Mouse (Mus musculus): ENCODE results near the gene Rasd2. TPM values are rescaled to one million over a fixed set of nuclear protein-coding genes. Genes with fewer than 3 reads are reported as not detected.
A peak's percentile ranks its signal among the peaks of the same experiment; 100 is the strongest.

Gene Rasd2
- polyA plus RNA-seq, 1 experiment from 2014 or later = 0.29 TPM

DNA sequence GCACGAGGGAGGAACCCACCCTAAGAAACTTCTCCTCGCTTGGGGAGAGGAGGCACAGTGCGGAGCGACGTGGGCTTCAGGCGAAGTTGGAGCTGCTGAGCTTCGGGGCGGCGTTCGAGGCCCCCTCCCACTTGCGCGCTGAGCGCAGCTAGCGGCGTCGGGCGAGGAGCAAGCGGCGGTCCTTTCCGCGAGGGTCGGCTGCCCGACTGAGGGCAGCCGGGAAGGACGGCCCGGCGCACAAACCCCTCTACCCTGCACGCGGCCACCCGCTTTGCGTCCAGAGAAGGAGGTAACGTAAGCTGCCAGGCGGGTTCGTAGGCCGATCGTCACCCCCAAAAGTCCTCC, 465 bp upstream of the Rasd2 start:
- Histone ChIP-seq H3K27ac (replicated peaks; ENCODE audit: low read depth, low read length) (no peak overlapping the region), H3K4me3 (ENCODE audit: low read depth, low read length) (peak overlapping the region; percentile 49), H3K4me1 (ENCODE audit: control insufficient read depth, insufficient read depth, low read length) (no peaks in the 10 kb centered on the region; the same call in 1 of the 2 replicates), H3K36me3 (ENCODE audit: control insufficient read depth, insufficient read depth, low read length) (no peaks in the 10 kb centered on the region), H3K4me2 (ENCODE audit: low read depth, low read length) (peak overlapping the region; percentile 98), H3K9me3 (ENCODE audit: control insufficient read depth, low read length) (no peaks in the 10 kb centered on the region), H3K27me3 (replicated peaks; ENCODE audit: control insufficient read depth, insufficient read depth, low read length) (peaks cover 50% of the 10 kb centered on the region), H3K9ac (ENCODE audit: low read depth, low read length) (peak overlapping the region; percentile 61)
- under 1% methylated on average over 30 of the region's 36 CpGs for WGBS
- ATAC-seq (ENCODE audit: low read depth) (peak; percentile 23), DNase-seq (ENCODE audit: low spot score) (no peak)

DNA sequence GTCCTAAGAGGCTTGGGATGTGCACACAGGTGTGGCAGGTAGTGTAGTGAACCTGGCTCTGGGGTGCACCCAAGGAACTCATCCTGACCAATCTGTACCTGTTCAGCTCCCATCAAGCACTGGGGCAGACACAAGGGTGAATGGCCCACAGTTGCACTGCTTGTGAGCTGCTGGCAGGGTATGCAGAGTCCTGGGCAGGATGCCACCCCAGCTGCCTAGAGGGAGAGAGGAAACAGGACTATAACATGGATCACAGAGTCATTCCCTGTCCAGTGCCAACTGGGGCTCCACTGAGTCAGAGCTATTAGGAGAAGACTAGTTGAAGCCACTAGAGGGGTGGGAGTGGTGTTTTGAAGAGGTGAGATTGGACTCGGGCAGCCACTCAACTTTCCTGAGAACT, 1.3 kb downstream of the Rasd2 start:
- WGBS = 100% methylated on average over 1 of the region's 1 CpGs
- peaks cover 50% of the 10 kb centered on the region for H3K27me3 ChIP-seq (replicated peaks; ENCODE audit: control insufficient read depth, insufficient read depth, low read length)
- no peak overlapping the region for H3K27ac ChIP-seq (replicated peaks; ENCODE audit: low read depth, low read length)
- H3K4me2 ChIP-seq (ENCODE audit: low read depth, low read length) = no peak overlapping the region
- no peaks in the 10 kb centered on the region for H3K36me3 ChIP-seq (ENCODE audit: control insufficient read depth, insufficient read depth, low read length)
- no peak overlapping the region for H3K4me3 ChIP-seq (ENCODE audit: low read depth, low read length)
- H3K9me3 ChIP-seq (ENCODE audit: control insufficient read depth, low read length) = no peaks in the 10 kb centered on the region
- ATAC-seq (ENCODE audit: low read depth) = no peak
- DNase-seq (ENCODE audit: low spot score) = no peak
- no peaks in the 10 kb centered on the region; the same call in 1 of the 2 replicates for H3K4me1 ChIP-seq (ENCODE audit: control insufficient read depth, insufficient read depth, low read length)
- no peak overlapping the region for H3K9ac ChIP-seq (ENCODE audit: low read depth, low read length)

DNA sequence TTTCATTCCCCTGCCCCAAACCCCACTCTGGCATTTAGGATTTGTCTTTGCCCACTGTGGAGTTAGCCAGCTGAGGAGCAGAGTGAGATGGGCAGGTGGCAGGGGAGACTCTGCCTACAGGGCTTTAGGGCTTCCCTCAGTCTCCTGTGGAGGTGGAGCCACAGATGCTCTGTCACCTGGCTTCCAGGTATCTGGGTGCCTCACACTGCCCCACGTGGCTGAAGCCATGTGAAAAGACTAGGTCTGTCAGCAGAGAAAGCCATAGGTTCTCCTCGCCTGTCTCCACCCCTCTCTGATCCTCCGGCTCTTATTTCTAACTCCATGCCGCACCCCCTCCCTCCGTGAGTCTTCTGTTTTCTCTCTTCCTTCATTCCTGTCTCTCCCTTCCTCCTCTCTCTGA, 2.2 kb downstream of the Rasd2 start:
- Histone ChIP-seq H3K9ac (ENCODE audit: low read depth, low read length) (no peak overlapping the region), H3K9me3 (ENCODE audit: control insufficient read depth, low read length) (no peaks in the 10 kb centered on the region), H3K27ac (replicated peaks; ENCODE audit: low read depth, low read length) (no peak overlapping the region), H3K4me2 (ENCODE audit: low read depth, low read length) (no peak overlapping the region), H3K4me3 (ENCODE audit: low read depth, low read length) (no peak overlapping the region), H3K36me3 (ENCODE audit: control insufficient read depth, insufficient read depth, low read length) (no peaks in the 10 kb centered on the region), H3K27me3 (replicated peaks; ENCODE audit: control insufficient read depth, insufficient read depth, low read length) (peaks cover 50% of the 10 kb centered on the region), H3K4me1 (ENCODE audit: control insufficient read depth, insufficient read depth, low read length) (no peaks in the 10 kb centered on the region; the same call in 1 of the 2 replicates)
- DNase-seq (ENCODE audit: low spot score) (peak; percentile 66), ATAC-seq (ENCODE audit: low read depth) (peak; percentile 13; the same call in 1 of the 2 replicates)
- WGBS = 20% methylated on average over 4 of the region's 5 CpGs

DNA sequence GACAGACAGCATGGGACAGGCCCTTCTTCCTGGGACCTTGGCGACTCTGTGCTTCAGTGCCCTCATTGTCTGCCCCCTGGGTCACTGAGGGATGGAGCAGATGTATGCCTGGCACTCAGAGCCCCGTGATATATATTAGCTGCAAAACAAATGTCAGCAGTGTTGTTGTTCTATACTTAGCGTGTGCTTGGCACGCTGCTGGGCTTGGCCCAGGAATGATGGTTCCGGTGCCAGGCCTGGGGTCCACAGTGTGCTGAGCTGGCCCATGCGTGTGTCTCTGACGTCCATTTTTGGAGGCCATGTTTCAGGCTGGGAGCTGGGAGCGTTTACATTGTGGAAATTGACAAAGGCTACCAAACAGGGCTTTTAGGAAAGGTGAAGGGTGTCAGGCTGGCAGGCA, 3.1 kb downstream of the Rasd2 start:
- no peak overlapping the region for H3K4me3 ChIP-seq (ENCODE audit: low read depth, low read length)
- H3K4me1 ChIP-seq (ENCODE audit: control insufficient read depth, insufficient read depth, low read length) = no peaks in the 10 kb centered on the region; the same call in 1 of the 2 replicates
- peaks cover 44% of the 10 kb centered on the region for H3K27me3 ChIP-seq (replicated peaks; ENCODE audit: control insufficient read depth, insufficient read depth, low read length)
- H3K9me3 ChIP-seq (ENCODE audit: control insufficient read depth, low read length) = no peaks in the 10 kb centered on the region
- ATAC-seq (ENCODE audit: low read depth) (no peak), DNase-seq (ENCODE audit: low spot score) (no peak)
- H3K4me2 ChIP-seq (ENCODE audit: low read depth, low read length) = no peak overlapping the region
- no peak overlapping the region for H3K27ac ChIP-seq (replicated peaks; ENCODE audit: low read depth, low read length)
- no peaks in the 10 kb centered on the region for H3K36me3 ChIP-seq (ENCODE audit: control insufficient read depth, insufficient read depth, low read length)
- 84% methylated on average over 8 of the region's 8 CpGs for WGBS
- H3K9ac ChIP-seq (ENCODE audit: low read depth, low read length) = no peak overlapping the region

DNA sequence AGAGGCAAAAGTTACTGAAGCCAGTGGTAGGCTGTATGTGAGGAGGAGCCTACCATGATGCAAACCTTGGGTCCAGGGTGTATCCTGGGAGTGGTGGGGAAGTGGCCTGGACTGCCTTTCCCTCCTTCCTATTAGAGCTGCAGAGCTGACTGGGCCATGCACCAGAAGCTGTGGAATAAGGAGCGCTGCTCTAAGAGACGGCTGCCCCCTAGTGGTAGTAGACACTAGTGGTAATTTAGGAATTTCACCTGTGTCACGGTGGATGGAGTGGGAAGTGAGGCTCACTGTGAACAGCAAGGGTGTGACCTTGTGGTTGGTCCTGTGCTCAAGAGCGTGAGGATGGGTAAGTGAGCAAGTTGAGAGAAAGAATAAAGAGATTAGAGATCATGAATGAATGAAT, 4.2 kb downstream of the Rasd2 start:
- no peak overlapping the region for H3K27ac ChIP-seq (replicated peaks; ENCODE audit: low read depth, low read length)
- H3K9ac ChIP-seq (ENCODE audit: low read depth, low read length) = no peak overlapping the region
- H3K9me3 ChIP-seq (ENCODE audit: control insufficient read depth, low read length) = no peaks in the 10 kb centered on the region
- no peak overlapping the region for H3K4me2 ChIP-seq (ENCODE audit: low read depth, low read length)
- peaks cover 33% of the 10 kb centered on the region for H3K27me3 ChIP-seq (replicated peaks; ENCODE audit: control insufficient read depth, insufficient read depth, low read length)
- H3K4me1 ChIP-seq (ENCODE audit: control insufficient read depth, insufficient read depth, low read length) = no peaks in the 10 kb centered on the region; the same call in 1 of the 2 replicates
- no peaks in the 10 kb centered on the region for H3K36me3 ChIP-seq (ENCODE audit: control insufficient read depth, insufficient read depth, low read length)
- DNase-seq (ENCODE audit: low spot score) (peak; percentile 80), ATAC-seq (ENCODE audit: low read depth) (0 out of 2 replicates have a peak, but pooled peaks have one; percentile 30)
- 12% methylated on average over 4 of the region's 4 CpGs for WGBS
- no peak overlapping the region for H3K4me3 ChIP-seq (ENCODE audit: low read depth, low read length)

DNA sequence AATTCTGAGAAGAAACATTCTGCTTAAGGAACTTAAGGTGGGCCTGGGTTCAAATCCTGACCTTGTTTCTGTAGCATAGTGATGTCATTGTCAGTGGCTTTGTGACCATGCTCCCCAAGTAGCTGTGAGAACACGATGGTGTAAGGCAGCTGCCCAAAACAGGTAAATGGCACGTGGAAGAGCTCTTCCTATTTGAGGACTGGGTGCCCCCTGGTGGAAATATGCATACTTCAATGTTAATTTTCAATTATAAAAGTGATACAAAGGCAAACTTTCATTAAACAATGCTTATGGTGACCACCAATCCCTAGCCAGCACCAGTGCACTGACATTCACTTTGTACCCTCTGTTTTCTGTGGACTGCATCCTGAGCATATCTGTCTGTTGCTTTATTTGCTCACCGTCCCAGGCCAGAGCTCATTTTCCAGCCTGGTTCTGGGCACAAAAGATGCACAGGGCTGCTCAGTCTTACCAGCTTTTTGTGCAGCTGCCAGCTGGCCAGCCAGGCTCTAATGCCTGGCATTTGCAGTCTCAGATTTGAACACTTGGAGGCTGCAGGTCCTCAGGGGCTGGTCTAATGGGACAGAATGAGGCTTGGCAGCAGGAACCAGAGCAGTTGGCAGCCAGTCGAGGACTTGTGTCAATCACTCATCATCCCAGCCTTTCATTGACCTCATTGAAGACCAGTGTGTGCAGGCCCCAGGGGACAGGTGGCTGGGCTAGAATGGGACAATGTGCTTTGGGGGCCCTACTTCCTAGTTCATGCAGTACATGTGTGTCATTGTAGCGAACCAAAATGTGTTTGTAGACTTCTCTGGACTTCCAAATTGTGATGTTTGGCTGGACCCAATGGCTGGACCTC, 6.4 kb downstream of the Rasd2 start:
- Histone ChIP-seq H3K9ac (ENCODE audit: low read depth, low read length) (no peak overlapping the region), H3K4me2 (ENCODE audit: low read depth, low read length) (no peak overlapping the region), H3K27ac (replicated peaks; ENCODE audit: low read depth, low read length) (no peak overlapping the region), H3K27me3 (replicated peaks; ENCODE audit: control insufficient read depth, insufficient read depth, low read length) (peaks cover 12% of the 10 kb centered on the region), H3K9me3 (ENCODE audit: control insufficient read depth, low read length) (no peaks in the 10 kb centered on the region), H3K4me1 (ENCODE audit: control insufficient read depth, insufficient read depth, low read length) (no peaks in the 10 kb centered on the region), H3K4me3 (ENCODE audit: low read depth, low read length) (no peak overlapping the region), H3K36me3 (ENCODE audit: control insufficient read depth, insufficient read depth, low read length) (no peaks in the 10 kb centered on the region)
- ATAC-seq (ENCODE audit: low read depth) = no peak
- peak; percentile 65 for DNase-seq (ENCODE audit: low spot score)
- 54% methylated on average over 5 of the region's 5 CpGs for WGBS

DNA sequence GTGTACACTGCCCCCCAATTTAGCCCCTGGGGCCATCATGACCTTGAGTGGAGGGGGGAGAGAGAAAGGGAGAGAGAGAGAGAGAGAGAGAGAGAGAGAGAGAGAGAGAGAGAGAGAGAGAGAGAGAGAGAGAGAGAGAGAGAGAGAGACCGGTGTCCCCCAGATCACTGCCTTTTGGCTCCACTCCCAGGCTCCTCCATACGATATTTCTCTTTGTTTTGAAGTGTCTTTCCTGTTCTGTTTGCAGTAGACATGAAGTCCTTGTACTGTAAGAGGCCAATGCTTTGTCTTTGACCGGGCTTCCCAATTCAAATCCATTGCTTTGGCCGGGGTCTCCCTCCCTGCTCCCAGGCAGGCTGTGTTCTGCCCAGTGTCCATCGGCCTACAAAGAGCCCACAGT, 8.9 kb downstream of the Rasd2 start:
- Histone ChIP-seq H3K4me3 (ENCODE audit: low read depth, low read length) (no peak overlapping the region), H3K9me3 (ENCODE audit: control insufficient read depth, low read length) (no peaks in the 10 kb centered on the region), H3K27ac (replicated peaks; ENCODE audit: low read depth, low read length) (no peak overlapping the region), H3K27me3 (replicated peaks; ENCODE audit: control insufficient read depth, insufficient read depth, low read length) (0 out of 2 replicates have a peak, but pooled peaks cover under 1% of the 10 kb centered on the region), H3K36me3 (ENCODE audit: control insufficient read depth, insufficient read depth, low read length) (no peaks in the 10 kb centered on the region), H3K9ac (ENCODE audit: low read depth, low read length) (no peak overlapping the region), H3K4me1 (ENCODE audit: control insufficient read depth, insufficient read depth, low read length) (no peaks in the 10 kb centered on the region), H3K4me2 (ENCODE audit: low read depth, low read length) (no peak overlapping the region)
- ATAC-seq (ENCODE audit: low read depth) = no peak
- DNase-seq (ENCODE audit: low spot score) = no peak
- WGBS = 71% methylated on average over 5 of the region's 5 CpGs

DNA sequence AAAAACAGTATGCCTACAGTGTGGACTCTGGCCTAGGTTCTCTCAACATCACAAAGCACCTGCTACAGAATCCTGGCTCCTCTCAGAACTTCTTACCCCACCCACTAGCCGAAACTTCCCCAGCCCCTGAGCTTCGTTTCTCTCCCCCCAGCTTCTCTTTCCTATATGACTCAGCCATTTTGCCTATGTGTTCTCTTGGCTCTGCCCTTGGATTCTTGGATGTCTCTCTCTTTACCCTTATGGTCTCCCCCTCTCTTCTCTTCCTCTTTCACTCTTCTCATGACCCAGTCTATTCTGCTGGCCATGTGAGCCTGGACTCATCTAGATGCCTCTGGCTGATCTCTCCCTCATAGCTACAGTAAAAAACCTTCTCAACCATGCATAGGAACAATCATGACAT, 13.0 kb downstream of the Rasd2 start:
- H3K27me3 ChIP-seq (replicated peaks; ENCODE audit: control insufficient read depth, insufficient read depth, low read length) = no peaks in the 10 kb centered on the region
- no peak overlapping the region for H3K27ac ChIP-seq (replicated peaks; ENCODE audit: low read depth, low read length)
- H3K4me2 ChIP-seq (ENCODE audit: low read depth, low read length) = no peak overlapping the region
- H3K4me1 ChIP-seq (ENCODE audit: control insufficient read depth, insufficient read depth, low read length) = no peaks in the 10 kb centered on the region
- no peaks in the 10 kb centered on the region for H3K36me3 ChIP-seq (ENCODE audit: control insufficient read depth, insufficient read depth, low read length)
- DNase-seq (ENCODE audit: low spot score) (no peak), ATAC-seq (ENCODE audit: low read depth) (no peak)
- WGBS = 97% methylated on average over 2 of the region's 2 CpGs
- H3K4me3 ChIP-seq (ENCODE audit: low read depth, low read length) = no peak overlapping the region
- H3K9me3 ChIP-seq (ENCODE audit: control insufficient read depth, low read length) = no peaks in the 10 kb centered on the region
- no peak overlapping the region for H3K9ac ChIP-seq (ENCODE audit: low read depth, low read length)

Measured in embryonic facial prominence, embryonic 14.5 days (tissue).